Mouse (Mus musculus) lung, postnatal 0 days (tissue): ENCODE measurements around the gene Bcl9. TPM values are rescaled to one million over a fixed set of nuclear protein-coding genes. Genes with fewer than 3 reads are reported as not detected.

ENCODE experiments used
- ATAC-seq: fragments of 200-750 bp; cut with Nextera tagmentation; 2 replicates; pipeline ENCODE4 v1.8.0; 2017; ENCODE audit warnings: moderate library complexity
- DNase-seq: peaks from one replicate; pipeline ENCODE4 v3.0.0-alpha.2; 2016; ENCODE audit warnings: low spot score
- H3K27ac ChIP-seq: fragments of 300-500 bp; sonication (generic); 2 replicates; pipeline ENCODE4 v1.5.1; 2014; ENCODE audit warnings: antibody characterized with exemption, mild to moderate bottlenecking, low read length, mixed read lengths
- H3K27me3 ChIP-seq: fragments of 300-500 bp; sonication (generic); replicated peaks from 2 replicates; pipeline ENCODE4 v1.6.1; 2014; ENCODE audit warnings: low read length, mixed read lengths; ENCODE audit not compliant: insufficient read depth
- H3K36me3 ChIP-seq: fragments of 300-500 bp; sonication (generic); 2 replicates; pipeline ENCODE4 v1.6.1; 2014; ENCODE audit warnings: low read length, mixed read lengths; ENCODE audit not compliant: insufficient read depth
- H3K4me1 ChIP-seq: fragments of 300-500 bp; sonication (generic); 2 replicates; pipeline ENCODE4 v1.6.1; 2014; ENCODE audit warnings: antibody characterized with exemption, low read depth, low read length, mixed read lengths; ENCODE audit not compliant: insufficient read depth
- H3K4me2 ChIP-seq: fragments of 300-500 bp; sonication (generic); replicated peaks from 2 replicates; pipeline ENCODE4 v1.6.1; 2014; ENCODE audit warnings: low read depth, mild to moderate bottlenecking, low read length, moderate library complexity, mixed read lengths
- H3K4me3 ChIP-seq: fragments of 300-500 bp; sonication (generic); 2 replicates; pipeline ENCODE4 v1.5.1; 2014; ENCODE audit warnings: low read depth, low read length
- H3K9ac ChIP-seq: fragments of 300-500 bp; sonication (generic); replicated peaks from 2 replicates; pipeline ENCODE4 v1.6.1; 2014; ENCODE audit warnings: low read depth, mild to moderate bottlenecking
- H3K9me3 ChIP-seq: fragments of 300-500 bp; sonication (generic); 2 replicates; pipeline ENCODE4 v1.6.1; 2016; ENCODE audit warnings: low read length, mixed read lengths
- CTCF ChIP-seq: IDR thresholded peaks from 2 replicates; pipeline ENCODE4 v1.5.1; 2016; ENCODE audit warnings: antibody characterized with exemption, mild to moderate bottlenecking
- EP300 ChIP-seq: IDR thresholded peaks from 2 replicates; pipeline ENCODE4 v1.6.1; 2016; ENCODE audit warnings: antibody characterized with exemption, mild to moderate bottlenecking, control low read depth
- WGBS: fragments of 180-500 bp; shearing (Covaris S2); extraction: QIAGEN DNeasy Blood & Tissue Kit; methylation state at CpG from one replicate; pipeline ENCODE4 v1.1.7; 2014; 5-methylcytosine and 5-hydroxymethylcytosine counted together
- polyA plus RNA-seq: library from polyadenylated mRNA; unstranded; fragments of >200 nt; fragmentation: Nextera tagmentation; extraction: Ambion mirVana; gene quantifications from 2 replicates; pipeline ENCODE4 v1.2.1, GENCODE M21; 2015

Bcl9 gene
- polyA plus RNA-seq, 1 experiment from 2014 or later = 27.1 TPM

DNA sequence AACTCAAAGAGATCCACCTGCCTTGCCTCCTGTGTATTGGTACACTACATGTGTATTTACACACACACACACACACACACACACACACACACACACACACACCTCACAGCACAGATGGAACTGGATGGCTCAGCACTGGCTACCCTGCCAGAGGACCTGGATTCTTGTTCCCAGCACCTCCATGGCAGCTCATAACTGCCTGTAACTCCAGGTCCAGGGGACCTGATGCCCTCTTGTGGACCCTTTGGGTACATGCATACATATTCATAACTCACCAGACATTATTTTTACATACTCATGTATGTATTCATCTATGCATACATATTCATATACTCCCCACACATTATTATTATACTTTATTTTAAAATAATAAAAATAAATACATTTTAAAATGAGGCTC is 2.2 kb upstream of the Bcl9 start:
- H3K9ac ChIP-seq = no peak overlapping the region
- ATAC-seq (no peak), DNase-seq (no peak)
- no peaks in the 10 kb centered on the region for H3K36me3 ChIP-seq
- H3K4me3 ChIP-seq = no peak overlapping the region
- peak; percentile 51 for TF ChIP-seq CTCF
- no peak for TF ChIP-seq EP300
- H3K4me1 ChIP-seq = no peaks in the 10 kb centered on the region
- no peak overlapping the region for H3K27ac ChIP-seq
- H3K9me3 ChIP-seq = no peaks in the 10 kb centered on the region
- no peak overlapping the region for H3K4me2 ChIP-seq
- no peaks in the 10 kb centered on the region for H3K27me3 ChIP-seq

DNA sequence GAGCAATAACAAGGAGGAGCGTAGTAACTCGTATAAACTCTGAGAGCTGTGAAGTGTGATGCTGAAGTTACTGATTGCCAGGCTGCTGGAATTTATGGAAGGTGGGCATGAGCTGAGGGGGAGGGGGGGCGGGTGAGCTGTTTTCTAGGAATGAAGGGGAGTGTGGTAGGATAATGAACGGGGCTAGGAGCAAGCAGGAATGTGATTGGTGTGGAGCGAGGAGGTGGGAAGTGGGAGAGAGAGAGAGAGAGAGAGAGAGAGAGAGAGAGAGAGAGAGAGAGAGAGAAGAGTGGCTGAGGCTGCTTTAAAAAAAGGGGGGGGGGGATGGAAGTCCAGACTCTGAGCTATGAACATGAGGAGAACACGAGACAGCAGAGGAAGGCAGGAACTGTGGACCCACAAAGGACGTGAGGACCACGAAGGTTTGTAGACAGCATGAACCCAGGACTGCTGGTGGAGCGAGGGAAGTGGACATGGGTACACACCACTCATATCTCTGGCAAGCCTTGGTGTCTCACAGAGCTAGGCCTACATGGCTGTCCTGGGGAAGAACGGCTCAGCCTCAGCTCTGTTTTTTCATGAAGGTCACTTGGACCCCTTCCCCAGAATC is 1.2 kb upstream of the Bcl9 start:
- Histone ChIP-seq H3K9ac (no peak overlapping the region), H3K27ac (no peak overlapping the region), H3K4me1 (no peaks in the 10 kb centered on the region), H3K4me2 (peak overlapping the region; percentile 66), H3K36me3 (no peaks in the 10 kb centered on the region), H3K4me3 (peak overlapping the region; percentile 64; the same call in 1 of the 2 replicates), H3K27me3 (no peaks in the 10 kb centered on the region), H3K9me3 (no peaks in the 10 kb centered on the region)
- WGBS = 26% methylated on average over 10 of the region's 10 CpGs
- no peak for ATAC-seq
- no peak for TF ChIP-seq EP300
- no peak for TF ChIP-seq CTCF
- peak; percentile 55 for DNase-seq

DNA sequence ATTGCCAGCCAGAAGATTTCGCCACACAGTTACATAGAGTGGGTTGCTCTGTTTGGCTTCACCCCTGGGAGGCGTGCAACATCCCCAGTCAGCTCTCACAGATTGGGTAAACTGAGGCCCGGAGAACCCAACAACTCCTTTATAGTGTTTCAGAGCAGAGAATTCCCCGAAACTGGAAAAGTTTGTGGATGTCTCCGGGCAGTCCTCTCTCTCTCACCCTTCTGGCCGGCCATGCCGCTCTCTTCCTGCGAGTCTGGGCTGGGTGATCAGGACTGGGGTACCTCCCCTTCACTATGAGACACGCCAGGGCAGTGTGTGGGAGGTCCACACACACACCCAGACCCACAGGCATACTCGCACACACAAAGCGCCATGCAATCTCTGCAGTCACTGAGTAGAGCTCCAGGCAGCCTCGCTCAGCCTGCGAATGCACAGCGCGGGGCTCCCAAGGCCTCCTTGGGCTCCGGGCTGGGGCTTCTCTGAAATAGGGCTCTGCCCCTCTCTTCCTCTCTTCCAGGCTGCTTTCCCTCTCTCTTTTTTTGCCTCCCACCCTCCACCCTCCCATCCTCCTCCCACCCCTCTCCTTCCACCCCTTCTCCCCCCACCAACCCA is 670 bp downstream of the Bcl9 start:
- H3K9ac ChIP-seq = peak overlapping the region; percentile 73
- TF ChIP-seq EP300 (no peak), CTCF (peak; percentile 13; the same call in 1 of the 2 replicates)
- no peaks in the 10 kb centered on the region for H3K4me1 ChIP-seq
- no peaks in the 10 kb centered on the region for H3K27me3 ChIP-seq
- H3K27ac ChIP-seq = peak overlapping the region; percentile 73
- H3K4me3 ChIP-seq = peak overlapping the region; percentile 64
- DNase-seq (peak; percentile 69), ATAC-seq (peak; percentile 55)
- H3K36me3 ChIP-seq = no peaks in the 10 kb centered on the region
- no peaks in the 10 kb centered on the region for H3K9me3 ChIP-seq
- 3% methylated on average over 15 of the region's 16 CpGs for WGBS
- H3K4me2 ChIP-seq = peak overlapping the region; percentile 66

DNA sequence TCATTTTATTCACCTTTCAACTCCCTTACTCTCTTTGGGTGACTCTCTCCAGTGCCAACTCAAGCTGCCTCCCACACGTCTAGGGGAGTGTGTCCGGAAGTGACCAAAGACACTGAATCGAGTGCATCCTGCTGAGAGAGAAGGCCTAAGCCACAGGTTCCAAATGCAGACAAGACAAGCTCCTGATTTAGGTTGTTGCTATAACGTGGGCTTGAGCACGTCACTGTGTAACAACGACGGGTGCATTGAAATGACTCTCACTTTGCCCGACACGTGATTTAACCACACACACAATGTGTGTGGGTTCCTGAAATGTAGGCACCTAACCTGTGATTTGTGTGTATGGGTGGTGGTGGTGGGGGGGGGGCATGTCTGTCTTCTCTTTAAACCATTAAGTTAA is 3.4 kb downstream of the Bcl9 start:
- WGBS = 75% methylated on average over 9 of the region's 9 CpGs
- no peaks in the 10 kb centered on the region for H3K36me3 ChIP-seq
- H3K4me1 ChIP-seq = no peaks in the 10 kb centered on the region
- H3K9me3 ChIP-seq = no peaks in the 10 kb centered on the region
- TF ChIP-seq EP300 (no peak), CTCF (no peak)
- H3K27me3 ChIP-seq = no peaks in the 10 kb centered on the region
- H3K27ac ChIP-seq = no peak overlapping the region
- H3K4me3 ChIP-seq = no peak overlapping the region
- ATAC-seq (no peak), DNase-seq (no peak)
- H3K9ac ChIP-seq = no peak overlapping the region
- H3K4me2 ChIP-seq = no peak overlapping the region

DNA sequence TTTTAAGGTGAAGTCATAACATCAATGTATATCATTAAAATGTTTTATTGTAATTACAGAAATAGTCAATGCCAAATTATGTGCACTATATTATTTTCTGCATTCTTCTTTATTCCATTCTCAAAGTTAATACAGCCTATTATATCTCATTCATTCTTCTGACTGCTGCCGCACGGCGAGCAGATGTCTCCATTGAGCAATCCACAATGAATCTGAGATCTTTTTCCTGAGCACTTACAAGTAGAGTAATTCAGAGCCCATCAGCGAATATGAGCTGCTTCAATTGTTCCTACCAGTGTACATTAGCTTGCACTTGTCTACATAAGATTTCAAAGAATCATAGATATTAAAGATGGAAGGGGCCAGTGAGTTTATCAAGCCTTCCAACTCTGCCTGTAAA is 12.8 kb downstream of the Bcl9 start:
- H3K9me3 ChIP-seq = no peaks in the 10 kb centered on the region
- H3K27ac ChIP-seq = no peak overlapping the region
- 85% methylated on average over 4 of the region's 4 CpGs for WGBS
- H3K36me3 ChIP-seq = no peaks in the 10 kb centered on the region
- H3K4me3 ChIP-seq = no peak overlapping the region
- no peak for TF ChIP-seq EP300
- TF ChIP-seq CTCF = no peak
- no peaks in the 10 kb centered on the region for H3K4me1 ChIP-seq
- no peaks in the 10 kb centered on the region for H3K27me3 ChIP-seq
- H3K9ac ChIP-seq = no peak overlapping the region
- ATAC-seq = no peak
- H3K4me2 ChIP-seq = no peak overlapping the region
- DNase-seq = no peak

DNA sequence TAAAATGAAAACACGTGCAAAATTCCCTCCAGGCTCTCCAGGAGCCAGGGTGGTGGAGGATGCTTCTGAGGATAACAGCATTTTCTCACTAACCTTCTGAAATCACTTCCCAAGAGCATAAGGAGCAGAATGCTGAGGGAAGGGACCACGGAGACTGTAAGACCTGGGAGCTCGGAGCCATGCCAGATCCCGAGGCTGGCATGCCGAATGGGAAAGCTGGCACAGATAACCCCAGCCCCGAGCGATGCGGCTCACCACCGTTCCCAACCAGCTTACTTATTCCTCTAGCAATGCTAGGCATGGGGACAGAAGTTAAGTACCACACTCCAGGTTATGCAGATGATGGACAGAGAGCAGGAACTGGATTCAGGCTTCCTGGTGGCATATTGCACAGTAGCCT is 13.7 kb downstream of the Bcl9 start:
- H3K9me3 ChIP-seq = no peaks in the 10 kb centered on the region
- no peak overlapping the region for H3K27ac ChIP-seq
- H3K9ac ChIP-seq = no peak overlapping the region
- 87% methylated on average over 9 of the region's 9 CpGs for WGBS
- no peak for DNase-seq
- H3K4me2 ChIP-seq = no peak overlapping the region
- ATAC-seq = no peak
- no peaks in the 10 kb centered on the region for H3K4me1 ChIP-seq
- no peaks in the 10 kb centered on the region for H3K27me3 ChIP-seq
- H3K4me3 ChIP-seq = no peak overlapping the region
- TF ChIP-seq EP300 (no peak), CTCF (no peak)
- H3K36me3 ChIP-seq = no peaks in the 10 kb centered on the region
